In genomic region chr15:55997977-55998376, GRCm38 (mm10) we compare ENCODE assay signal across 21 mouse cellular contexts.
DNase-seq lines count a peak whose midpoint lies in the region; ATAC-seq and TF ChIP-seq lines count a peak whose summit lies in the region.
"Had no signal": no experiment of that assay in that cellular context is flagged by ENCODE, and none has a peak within 500 bp of the region (broad histone marks: within the 10 kb centered on the region; RNA-seq: fewer than 3 reads in every experiment).

No protein-coding gene starts in this region.

- no peaks in the 10 kb centered on the region for H3K4me1 ChIP-seq in liver, adult 2 months (ENCODE audit: control insufficient read depth, insufficient read depth, low read length)
- H3K4me1 ChIP-seq: forebrain, embryonic 10.5 days; forebrain, embryonic 13.5 days; hindbrain, embryonic 12.5 days; hindbrain, embryonic 15.5 days; intestine, embryonic 15.5 days had no signal

- 83% methylated on average over 4 of the region's 4 CpGs for WGBS in liver, adult 2 months

- H3K36me3 ChIP-seq in liver, adult 2 months (ENCODE audit: control insufficient read depth, insufficient read depth, low read length): no peaks in the 10 kb centered on the region
- H3K36me3 ChIP-seq: forebrain, embryonic 10.5 days; G1E; hindbrain, embryonic 12.5 days; hindbrain, embryonic 15.5 days; intestine, embryonic 15.5 days had no signal

- no peak overlapping the region for H3K9ac ChIP-seq in liver, adult 2 months (ENCODE audit: low read depth, low read length)
- H3K9ac ChIP-seq: forebrain, embryonic 13.5 days; hindbrain, embryonic 12.5 days; hindbrain, embryonic 15.5 days; intestine, embryonic 15.5 days had no signal

- no peaks in the 10 kb centered on the region for H3K27me3 ChIP-seq in liver, adult 2 months (ENCODE audit: control insufficient read depth, insufficient read depth, low read length)
- H3K27me3 ChIP-seq: forebrain, embryonic 13.5 days; hindbrain, embryonic 12.5 days; hindbrain, embryonic 15.5 days; intestine, embryonic 15.5 days had no signal

- DNase-seq in liver, adult 2 months (ENCODE audit: extremely low read depth, low read depth, low spot score): peak; percentile 13
- no peak for DNase-seq in liver
- DNase-seq in induced T-regulatory cell, adult 2 months (ENCODE audit: low read depth): peak; percentile 3
- DNase-seq in adrenal gland, postnatal 10 days: no peak
- DNase-seq in lung, postnatal 10 days: no peak
- DNase-seq: adrenal gland, postnatal 14 days; cerebellum, adult 11 months; cerebellum, adult 8-10 months; cerebellum, postnatal 14 days; gastrocnemius, postnatal 10 days; gastrocnemius, postnatal 36 days; heart, adult 11 months had no signal

- H3K27ac ChIP-seq in liver, adult 2 months (replicated peaks; ENCODE audit: insufficient read depth, low read depth, low read length): no peak overlapping the region
- H3K27ac ChIP-seq: forebrain, embryonic 10.5 days; forebrain, embryonic 13.5 days; hindbrain, embryonic 12.5 days; hindbrain, embryonic 15.5 days; intestine, embryonic 15.5 days had no signal

- no peak for TF ChIP-seq CTCF in liver, adult 2 months (IDR thresholded peaks at IDR 0.05; ENCODE audit: low read depth, low read length)

- TF ChIP-seq POLR2A in liver, adult 2 months (IDR thresholded peaks at IDR 0.05; ENCODE audit: extremely low read depth, insufficient read depth, low read length): no peak

- no peaks in the 10 kb centered on the region for H3K79me2 ChIP-seq in liver, adult 2 months (ENCODE audit: control insufficient read depth, insufficient read depth, low read length)

- H3K4me3 ChIP-seq in liver, adult 2 months (ENCODE audit: insufficient read depth, low read depth, low read length): no peak overlapping the region
- H3K4me3 ChIP-seq: forebrain, embryonic 10.5 days; forebrain, embryonic 13.5 days; hindbrain, embryonic 12.5 days; hindbrain, embryonic 15.5 days; intestine, embryonic 15.5 days had no signal

- ATAC-seq in CD4-positive, CD25-positive, alpha-beta regulatory T cell, adult 4 months: peak; percentile 32
- ATAC-seq: forebrain, embryonic 13.5 days; forebrain, embryonic 16.5 days; intestine, embryonic 15.5 days; Patski had no signal

Comparison
In these comparisons a context has a peak if more than half of its experiments do, and no peak if none do; other contexts are left out.
1. DNase-seq: peak in liver, adult 2 months (single experiment) and induced T-regulatory cell, adult 2 months (single experiment); none in liver (single experiment), adrenal gland, postnatal 10 days (single experiment) and lung, postnatal 10 days (single experiment).